Mouse (Mus musculus): ENCODE measurements around the gene Pla1a. TPM values are rescaled to one million over a fixed set of nuclear protein-coding genes. Genes with fewer than 3 reads are reported as not detected.

The Pla1a gene
- polyA plus RNA-seq, 1 experiment from 2014 or later = 0.67 TPM

DNA sequence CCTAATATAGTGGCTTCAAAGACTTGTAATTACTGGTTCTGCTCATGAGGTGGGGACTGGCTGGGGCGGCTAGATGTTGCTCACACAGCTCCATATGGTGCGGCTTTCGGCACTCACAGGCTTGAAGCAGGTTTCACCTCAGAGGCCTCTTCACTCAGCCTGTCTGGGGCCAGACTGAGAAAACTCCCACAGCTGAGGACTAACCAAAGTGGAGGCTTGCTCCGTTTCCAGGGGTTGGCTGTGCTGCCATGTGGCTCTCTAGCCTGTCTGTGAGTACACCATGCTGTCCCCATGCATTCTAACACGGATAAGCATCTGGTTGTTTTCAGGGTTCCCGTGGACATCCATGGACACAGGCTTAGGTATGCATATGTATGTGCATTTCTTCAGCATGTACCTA lies 54.4 kb downstream of the Pla1a start:
- no peaks in the 10 kb centered on the region for H3K27me3 ChIP-seq
- no peak overlapping the region for H3K27ac ChIP-seq
- no peaks in the 10 kb centered on the region for H3K9me3 ChIP-seq
- no peak overlapping the region for H3K9ac ChIP-seq
- no peak overlapping the region for H3K4me3 ChIP-seq
- no peak for ATAC-seq (ENCODE audit: insufficient number of reproducible peaks, low FRiP score, low TSS enrichment, low read depth)
- 55% methylated on average over 6 of the region's 6 CpGs for WGBS
- H3K4me2 ChIP-seq = no peak overlapping the region
- no peaks in the 10 kb centered on the region for H3K36me3 ChIP-seq
- H3K4me1 ChIP-seq = peaks cover 11% of the 10 kb centered on the region

DNA sequence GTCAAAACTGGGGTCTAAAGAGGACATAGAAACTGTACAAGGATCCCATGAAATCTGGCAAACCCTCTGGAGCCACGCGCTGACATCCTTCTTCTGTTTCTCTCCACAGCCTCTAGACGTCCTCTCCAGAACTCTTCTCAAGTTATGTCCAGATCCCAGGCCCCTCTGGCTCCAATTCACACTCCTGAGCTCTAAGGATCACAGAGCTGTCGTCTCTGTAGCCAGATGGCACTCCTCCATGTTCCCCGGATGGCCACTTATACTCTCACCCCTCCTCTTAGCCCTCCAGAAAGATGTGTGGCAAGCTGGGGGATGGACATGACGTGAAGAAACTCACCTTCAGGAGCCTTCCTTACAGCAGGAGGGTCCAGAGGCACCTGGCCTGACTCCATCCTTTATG lies 55.4 kb downstream of the Pla1a start:
- H3K36me3 ChIP-seq = no peaks in the 10 kb centered on the region
- no peaks in the 10 kb centered on the region for H3K9me3 ChIP-seq
- no peak overlapping the region for H3K4me2 ChIP-seq
- peaks cover 11% of the 10 kb centered on the region for H3K4me1 ChIP-seq
- no peak for ATAC-seq (ENCODE audit: insufficient number of reproducible peaks, low FRiP score, low TSS enrichment, low read depth)
- H3K9ac ChIP-seq = no peak overlapping the region
- no peak overlapping the region for H3K4me3 ChIP-seq
- 76% methylated on average over 6 of the region's 6 CpGs for WGBS
- no peak overlapping the region for H3K27ac ChIP-seq
- no peaks in the 10 kb centered on the region for H3K27me3 ChIP-seq

DNA sequence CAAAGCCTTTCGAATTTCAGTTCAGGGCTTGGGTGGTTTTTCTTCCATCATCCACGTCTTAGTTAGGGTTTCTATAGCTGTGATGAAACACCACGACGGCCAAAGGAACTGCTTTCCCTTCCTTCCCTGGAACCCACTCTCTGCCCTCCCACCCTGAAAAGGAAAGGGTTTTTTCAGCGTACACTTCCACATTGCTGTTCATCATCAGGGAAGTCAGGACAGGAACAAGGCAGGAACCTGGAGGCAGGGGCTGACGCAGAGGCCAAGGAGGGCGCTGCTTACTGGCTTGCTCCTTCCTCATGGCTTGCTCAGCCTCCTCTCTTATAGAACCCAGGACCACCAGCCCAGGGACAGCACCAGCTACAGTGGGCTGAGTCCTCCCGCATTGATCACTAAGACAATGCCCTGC lies 56.1 kb downstream of the Pla1a start:
- Histone ChIP-seq H3K4me1 (peaks cover 11% of the 10 kb centered on the region), H3K4me2 (peak overlapping the region; percentile 41), H3K4me3 (peak overlapping the region; percentile 33), H3K36me3 (no peaks in the 10 kb centered on the region), H3K27me3 (no peaks in the 10 kb centered on the region), H3K27ac (peak overlapping the region; percentile 79), H3K9ac (no peak overlapping the region), H3K9me3 (no peaks in the 10 kb centered on the region)
- WGBS = 50% methylated on average over 8 of the region's 8 CpGs
- ATAC-seq (ENCODE audit: insufficient number of reproducible peaks, low FRiP score, low TSS enrichment, low read depth) = no peak

DNA sequence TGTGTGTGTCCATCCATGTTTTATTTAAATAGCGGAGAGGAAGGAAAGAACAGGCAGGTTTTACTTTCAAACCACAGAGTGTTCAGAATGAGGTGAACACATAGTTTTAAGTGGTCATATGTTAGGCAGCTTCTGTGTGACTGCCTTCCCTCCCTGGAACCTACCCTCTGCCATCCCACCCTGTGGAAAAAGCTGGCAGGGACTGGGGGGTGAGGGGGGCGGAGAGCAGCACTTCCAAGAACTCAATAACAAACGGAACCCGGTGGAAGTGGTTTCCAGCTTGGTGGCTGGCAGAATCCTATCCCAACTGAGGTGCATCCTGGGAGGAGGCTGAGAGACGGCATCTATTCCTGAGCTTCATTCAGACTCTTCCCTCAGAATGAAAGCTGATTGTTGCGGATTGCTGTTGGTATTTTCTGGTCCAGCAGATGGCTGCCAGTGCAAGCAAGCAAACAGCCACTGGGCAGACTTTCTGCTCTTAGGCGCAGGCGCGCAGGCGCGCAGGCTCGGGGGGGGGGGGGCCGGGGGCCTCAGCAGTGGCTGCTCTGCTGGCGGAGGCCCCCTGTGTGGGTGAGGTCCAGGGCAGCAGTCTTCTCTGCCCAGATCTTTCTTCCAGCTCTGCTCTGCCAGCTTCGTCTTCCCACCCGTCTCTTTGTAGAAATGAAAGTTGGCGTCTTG lies 56.6 kb downstream of the Pla1a start:
- Histone ChIP-seq H3K4me1 (peaks cover 11% of the 10 kb centered on the region), H3K9me3 (no peaks in the 10 kb centered on the region), H3K9ac (no peak overlapping the region), H3K27ac (peak overlapping the region; percentile 79), H3K4me2 (peak overlapping the region; percentile 41), H3K4me3 (peak overlapping the region; percentile 33), H3K27me3 (no peaks in the 10 kb centered on the region), H3K36me3 (no peaks in the 10 kb centered on the region)
- 43% methylated on average over 14 of the region's 17 CpGs for WGBS
- ATAC-seq (ENCODE audit: insufficient number of reproducible peaks, low FRiP score, low TSS enrichment, low read depth) = peak; percentile 80

DNA sequence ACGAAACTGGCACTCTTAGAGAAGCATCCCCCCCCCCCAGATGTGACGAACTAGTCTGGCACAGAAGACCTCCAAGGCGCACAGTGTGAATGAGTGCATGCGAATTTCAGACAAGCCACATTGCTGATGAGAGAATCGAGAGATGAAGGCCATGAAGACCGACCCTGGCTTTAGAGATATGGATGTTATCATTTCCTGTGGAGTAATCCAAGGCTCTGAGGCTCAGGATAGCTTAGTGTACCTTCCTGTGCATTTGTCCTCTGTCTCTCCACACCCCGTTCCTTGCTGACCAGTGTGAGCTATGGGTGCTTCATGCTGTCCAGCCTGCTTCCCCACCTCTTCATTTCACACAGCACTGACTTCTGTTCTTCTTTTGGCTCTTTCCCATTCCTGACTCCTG lies 57.8 kb downstream of the Pla1a start:
- WGBS = 82% methylated on average over 7 of the region's 7 CpGs

DNA sequence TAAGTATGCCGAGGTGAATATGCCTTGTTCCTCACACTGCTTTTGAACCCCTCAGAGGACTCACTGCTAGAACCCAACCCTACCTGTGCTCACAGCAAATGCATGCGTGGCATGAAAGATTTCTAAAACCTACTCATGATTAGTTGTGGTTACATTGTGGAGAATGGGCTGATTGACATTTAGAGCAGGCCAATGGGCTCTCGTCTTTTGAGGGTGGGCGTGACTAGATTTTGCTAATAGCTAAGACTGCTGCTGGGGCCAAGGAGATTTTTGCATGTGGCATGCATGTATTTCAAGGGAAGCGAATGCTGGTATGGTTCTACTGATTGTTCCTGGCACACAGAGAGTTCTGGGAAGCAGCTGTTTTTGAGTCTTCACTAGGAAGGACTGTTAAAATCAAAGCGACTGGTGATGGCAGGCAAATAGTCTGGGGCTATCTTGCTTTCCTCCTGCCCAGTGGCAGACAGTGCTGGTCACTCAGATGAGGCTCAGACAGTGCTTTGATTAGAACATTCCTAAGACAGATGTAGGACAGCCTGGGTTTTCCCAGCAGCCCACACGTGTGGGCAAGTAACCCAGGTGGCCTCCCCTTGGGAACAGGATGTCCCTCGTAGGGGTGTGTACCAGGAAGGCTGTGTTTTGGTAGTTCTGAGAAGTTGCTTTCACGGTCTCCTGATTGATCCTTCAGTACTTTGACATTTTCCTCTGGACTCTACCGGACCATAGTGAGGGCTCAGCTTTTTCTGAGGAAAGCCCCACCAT lies 58.4 kb downstream of the Pla1a start:
- 75% methylated on average over 10 of the region's 10 CpGs for WGBS
- peaks cover 11% of the 10 kb centered on the region for H3K4me1 ChIP-seq
- no peaks in the 10 kb centered on the region for H3K9me3 ChIP-seq
- no peak overlapping the region for H3K9ac ChIP-seq
- H3K36me3 ChIP-seq = no peaks in the 10 kb centered on the region
- no peak for ATAC-seq (ENCODE audit: insufficient number of reproducible peaks, low FRiP score, low TSS enrichment, low read depth)
- H3K4me2 ChIP-seq = no peak overlapping the region
- H3K4me3 ChIP-seq = no peak overlapping the region
- no peaks in the 10 kb centered on the region for H3K27me3 ChIP-seq
- no peak overlapping the region for H3K27ac ChIP-seq

More for the DNA sequence above, 57.8 kb downstream of the Pla1a start:
- H3K27ac ChIP-seq = no peak overlapping the region
- H3K36me3 ChIP-seq = no peaks in the 10 kb centered on the region
- H3K4me2 ChIP-seq = no peak overlapping the region
- peaks cover 11% of the 10 kb centered on the region for H3K4me1 ChIP-seq
- H3K9ac ChIP-seq = no peak overlapping the region
- ATAC-seq (ENCODE audit: insufficient number of reproducible peaks, low FRiP score, low TSS enrichment, low read depth) = no peak
- H3K4me3 ChIP-seq = no peak overlapping the region
- H3K27me3 ChIP-seq = no peaks in the 10 kb centered on the region
- no peaks in the 10 kb centered on the region for H3K9me3 ChIP-seq

DNA sequence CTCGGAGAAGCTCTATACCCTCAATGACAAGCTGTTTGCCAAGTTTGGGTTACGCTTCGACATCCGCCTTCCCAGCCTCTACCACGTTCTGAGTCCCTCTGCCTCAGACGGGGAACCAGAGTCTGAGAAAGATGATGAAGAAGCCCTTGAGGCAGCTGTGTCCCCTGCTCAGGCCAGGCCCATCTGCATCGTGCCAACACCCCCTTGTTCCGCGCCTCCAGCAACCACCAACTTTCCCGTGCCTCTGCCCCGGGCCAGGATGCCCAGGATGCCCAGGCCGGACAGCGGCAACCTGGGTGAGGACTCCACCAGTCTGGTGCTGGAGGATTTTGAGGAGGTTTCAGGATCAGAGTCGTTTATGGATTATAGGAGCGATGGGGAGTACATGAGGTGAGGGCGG lies 59.0 kb downstream of the Pla1a start:
- no peak overlapping the region for H3K9ac ChIP-seq
- no peaks in the 10 kb centered on the region for H3K27me3 ChIP-seq
- no peak overlapping the region for H3K4me2 ChIP-seq
- H3K4me3 ChIP-seq = no peak overlapping the region
- H3K9me3 ChIP-seq = no peaks in the 10 kb centered on the region
- no peak for ATAC-seq (ENCODE audit: insufficient number of reproducible peaks, low FRiP score, low TSS enrichment, low read depth)
- no peaks in the 10 kb centered on the region for H3K36me3 ChIP-seq
- 87% methylated on average over 16 of the region's 16 CpGs for WGBS
- no peak overlapping the region for H3K27ac ChIP-seq
- peaks cover 11% of the 10 kb centered on the region for H3K4me1 ChIP-seq

DNA sequence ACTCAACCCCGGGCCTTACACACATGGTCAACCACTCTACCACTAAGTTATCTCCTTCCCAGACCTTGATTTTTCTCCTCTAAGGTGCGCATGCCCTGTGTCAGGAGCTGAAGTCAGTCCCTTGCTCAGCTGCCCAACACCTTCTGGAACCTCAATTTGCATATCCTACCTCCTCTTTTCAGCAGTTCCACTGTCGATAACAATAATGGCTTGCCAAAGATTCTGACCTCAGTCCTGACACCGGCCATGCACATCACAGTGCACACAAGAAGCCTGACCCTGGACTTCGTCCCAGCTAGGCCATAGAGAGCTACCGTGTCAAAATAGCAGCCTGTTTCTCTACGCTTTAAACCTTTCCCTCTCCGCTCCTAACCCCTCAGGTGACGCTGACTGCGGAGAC lies 59.5 kb downstream of the Pla1a start:
- H3K4me2 ChIP-seq = no peak overlapping the region
- no peaks in the 10 kb centered on the region for H3K36me3 ChIP-seq
- H3K4me3 ChIP-seq = no peak overlapping the region
- H3K27me3 ChIP-seq = no peaks in the 10 kb centered on the region
- peaks cover 11% of the 10 kb centered on the region for H3K4me1 ChIP-seq
- 76% methylated on average over 10 of the region's 10 CpGs for WGBS
- no peak overlapping the region for H3K9ac ChIP-seq
- no peak overlapping the region for H3K27ac ChIP-seq
- no peak for ATAC-seq (ENCODE audit: insufficient number of reproducible peaks, low FRiP score, low TSS enrichment, low read depth)
- H3K9me3 ChIP-seq = no peaks in the 10 kb centered on the region

DNA sequence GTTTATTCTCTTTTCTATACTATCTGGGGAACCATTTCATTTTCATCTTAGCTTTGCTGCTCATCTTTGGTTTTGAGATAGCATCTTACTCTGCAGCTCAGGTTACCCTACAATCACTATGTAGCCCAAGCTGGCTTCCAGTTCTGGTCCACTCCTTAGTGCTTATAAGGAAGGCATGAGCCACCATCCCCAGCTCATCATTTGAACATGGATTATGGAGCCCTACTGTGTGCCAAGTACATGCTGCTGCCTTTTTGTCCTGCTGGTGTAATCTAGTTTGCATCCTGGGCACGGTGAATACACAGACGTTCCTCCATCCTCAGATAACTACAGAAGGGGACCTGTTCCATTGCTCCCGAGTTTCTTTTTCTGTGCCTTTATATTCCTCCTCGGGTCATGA lies 60.1 kb downstream of the Pla1a start:
- ATAC-seq (ENCODE audit: insufficient number of reproducible peaks, low FRiP score, low TSS enrichment, low read depth) = no peak
- WGBS = 89% methylated on average over 4 of the region's 4 CpGs
- Histone ChIP-seq H3K4me2 (no peak overlapping the region), H3K27me3 (no peaks in the 10 kb centered on the region), H3K36me3 (no peaks in the 10 kb centered on the region), H3K9ac (no peak overlapping the region), H3K9me3 (no peaks in the 10 kb centered on the region), H3K4me3 (no peak overlapping the region), H3K27ac (no peak overlapping the region), H3K4me1 (peaks cover 11% of the 10 kb centered on the region)

DNA sequence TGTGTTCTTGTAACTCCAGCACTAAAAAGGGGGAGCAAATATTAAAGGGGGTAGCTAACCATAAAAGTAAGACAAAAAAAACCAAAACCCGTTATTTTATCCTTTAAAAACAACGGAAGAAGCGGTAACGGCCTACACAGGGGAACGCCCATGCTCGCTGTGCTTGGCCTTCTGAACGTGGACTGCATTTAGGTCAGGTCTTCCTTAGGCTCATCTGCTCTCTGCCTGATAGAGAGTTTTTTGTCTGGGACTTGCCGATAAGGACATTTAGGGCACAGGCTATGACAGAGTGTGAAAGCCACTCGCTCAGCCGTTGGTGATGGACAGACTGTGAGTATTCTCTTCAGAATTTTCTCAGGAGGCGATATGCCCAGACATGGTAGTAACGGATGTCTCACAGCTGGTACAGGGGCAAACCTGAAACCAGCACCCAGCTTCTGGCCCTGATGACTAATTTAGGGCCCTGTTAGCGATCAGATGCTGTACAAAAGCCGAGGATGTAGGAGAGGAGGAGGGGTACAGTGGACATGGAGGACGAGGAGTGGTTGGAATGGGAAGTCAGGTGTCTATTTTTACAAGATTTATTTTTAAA lies 61.1 kb downstream of the Pla1a start:
- Histone ChIP-seq H3K36me3 (no peaks in the 10 kb centered on the region), H3K9ac (no peak overlapping the region), H3K4me2 (no peak overlapping the region), H3K27me3 (no peaks in the 10 kb centered on the region), H3K4me1 (peaks cover 7% of the 10 kb centered on the region), H3K4me3 (no peak overlapping the region), H3K27ac (no peak overlapping the region), H3K9me3 (no peaks in the 10 kb centered on the region)
- ATAC-seq (ENCODE audit: insufficient number of reproducible peaks, low FRiP score, low TSS enrichment, low read depth) = no peak
- 82% methylated on average over 15 of the region's 15 CpGs for WGBS

DNA sequence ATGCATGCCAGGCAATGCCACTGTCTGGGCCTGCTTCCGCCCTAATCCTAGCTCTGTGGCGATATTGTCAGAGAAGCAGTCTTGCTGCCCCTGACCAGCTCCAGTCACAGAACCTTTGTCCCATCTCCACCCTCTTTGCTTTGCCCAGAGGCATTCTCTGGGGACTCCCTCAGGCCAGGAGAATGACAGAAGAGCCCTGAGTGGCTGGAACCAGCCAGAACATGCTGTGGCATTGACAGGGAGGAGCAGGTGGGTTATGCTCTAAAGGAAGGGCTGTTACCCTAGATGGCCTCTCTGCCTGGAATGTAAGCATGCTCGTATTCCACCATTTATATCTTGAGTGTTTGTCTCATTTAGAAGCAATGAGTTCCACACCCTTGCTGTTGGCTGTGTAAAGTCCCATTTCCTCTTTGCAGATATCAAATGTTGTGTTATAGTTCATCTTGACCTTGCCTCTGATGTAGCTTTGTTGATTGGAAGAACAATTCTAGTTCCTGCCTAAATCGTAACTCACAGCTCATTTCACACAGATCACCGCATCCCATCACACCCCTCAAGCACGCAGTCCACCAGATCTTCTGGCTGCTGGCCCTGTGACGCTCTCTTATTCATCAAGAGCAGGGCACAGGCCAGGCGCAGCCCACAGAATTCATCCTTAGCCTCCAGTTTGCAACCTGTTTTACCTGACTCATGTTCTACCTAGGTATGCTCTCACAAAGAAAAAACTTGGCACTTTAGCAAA lies 62.1 kb downstream of the Pla1a start:
- 0 out of 2 replicates have a peak, but pooled peaks have one; percentile 66 for ATAC-seq (ENCODE audit: insufficient number of reproducible peaks, low FRiP score, low TSS enrichment, low read depth)
- WGBS = 78% methylated on average over 8 of the region's 8 CpGs

More for the DNA sequence above, 62.1 kb downstream of the Pla1a start:
- H3K9ac ChIP-seq = no peak overlapping the region
- no peaks in the 10 kb centered on the region; the same call in 1 of the 2 replicates for H3K4me1 ChIP-seq
- H3K4me2 ChIP-seq = no peak overlapping the region
- H3K36me3 ChIP-seq = no peaks in the 10 kb centered on the region
- H3K4me3 ChIP-seq = no peak overlapping the region
- no peaks in the 10 kb centered on the region for H3K9me3 ChIP-seq
- H3K27me3 ChIP-seq = no peaks in the 10 kb centered on the region
- H3K27ac ChIP-seq = peak overlapping the region; percentile 27; the same call in 1 of the 2 replicates

Measured in limb, embryonic 15.5 days (tissue).